Comparison of ENCODE assay signal across 9 mouse cellular contexts in genomic region chr4:124594933-124595332, GRCm38 (mm10). TPM values are rescaled to one million over a fixed set of nuclear protein-coding genes. Genes with fewer than 3 reads are reported as not detected.
DNase-seq lines count a peak whose midpoint lies in the region; ATAC-seq and TF ChIP-seq lines count a peak whose summit lies in the region.
"Had no signal": no experiment of that assay in that cellular context is flagged by ENCODE, and none has a peak within 500 bp of the region (broad histone marks: within the 10 kb centered on the region; RNA-seq: fewer than 3 reads in every experiment).

No protein-coding gene starts in this region.

- no peaks in the 10 kb centered on the region for H3K4me1 ChIP-seq in kidney, embryonic 16.5 days (ENCODE audit: insufficient read depth, low read length)
- peaks cover 38% of the 10 kb centered on the region for H3K4me1 ChIP-seq in forebrain, embryonic 16.5 days (replicated peaks; ENCODE audit: control insufficient read depth, insufficient read depth, low read length)
- H3K4me1 ChIP-seq in liver, embryonic 14.5 days (replicated peaks; ENCODE audit: control insufficient read depth in 2 of 2, insufficient read depth in 2 of 2, low read length in 1 of 2) = peaks cover 0 to 3% of the 10 kb centered on the region in 2 experiments; a peak in 2 of 4 replicates
- H3K4me1 ChIP-seq: heart, embryonic 15.5 days had no signal

- no peak for TF ChIP-seq EP300 in liver, embryonic 14.5 days (IDR thresholded peaks at IDR 0.05; ENCODE audit: low read depth)

- H3K9me3 ChIP-seq in kidney, embryonic 16.5 days (ENCODE audit: low read length) = no peaks in the 10 kb centered on the region
- no peaks in the 10 kb centered on the region for H3K9me3 ChIP-seq in forebrain, embryonic 16.5 days (ENCODE audit: control insufficient read depth, low read length)
- no peaks in the 10 kb centered on the region for H3K9me3 ChIP-seq in liver, embryonic 14.5 days (ENCODE audit: control insufficient read depth, low read length)
- H3K9me3 ChIP-seq: heart, embryonic 15.5 days had no signal

- H3K27ac ChIP-seq in kidney, embryonic 16.5 days (ENCODE audit: low read length) = no peak overlapping the region
- H3K27ac ChIP-seq in forebrain, embryonic 16.5 days (ENCODE audit: low read length) = peak overlapping the region; percentile 93
- H3K27ac ChIP-seq in liver, embryonic 14.5 days = no peak overlapping the region
- H3K27ac ChIP-seq: heart, embryonic 15.5 days had no signal

- no peak overlapping the region for H3K9ac ChIP-seq in kidney, embryonic 16.5 days (replicated peaks; ENCODE audit: low read length)
- no peak overlapping the region for H3K9ac ChIP-seq in forebrain, embryonic 16.5 days (replicated peaks; ENCODE audit: low read depth, low read length)
- no peak overlapping the region for H3K9ac ChIP-seq in liver, embryonic 14.5 days (replicated peaks)
- H3K9ac ChIP-seq: heart, embryonic 15.5 days had no signal

- H3K4me2 ChIP-seq in kidney, embryonic 16.5 days (replicated peaks; ENCODE audit: low read depth, low read length) = no peak overlapping the region; the same call in 1 of the 2 replicates
- H3K4me2 ChIP-seq in forebrain, embryonic 16.5 days (ENCODE audit: low read length) = peak overlapping the region; percentile 31
- H3K4me2 ChIP-seq in liver, embryonic 14.5 days (ENCODE audit: low read depth) = peak overlapping the region; percentile 1; the same call in 1 of the 2 replicates
- H3K4me2 ChIP-seq: heart, embryonic 15.5 days had no signal

- H3K27me3 ChIP-seq in kidney, embryonic 16.5 days (ENCODE audit: insufficient read depth, low read length) = peaks cover 5% of the 10 kb centered on the region; the same call in 1 of the 2 replicates
- H3K27me3 ChIP-seq in forebrain, embryonic 16.5 days (replicated peaks; ENCODE audit: control insufficient read depth, insufficient read depth, low read length) = no peaks in the 10 kb centered on the region
- H3K27me3 ChIP-seq in liver, embryonic 14.5 days (ENCODE audit: control insufficient read depth, insufficient read depth, low read length) = peaks cover 3% of the 10 kb centered on the region

- no peak for TF ChIP-seq CTCF in liver, embryonic 14.5 days (IDR thresholded peaks at IDR 0.05; ENCODE audit: low read depth)

- no peak overlapping the region for H3K4me3 ChIP-seq in kidney, embryonic 16.5 days (ENCODE audit: low read length)
- no peak overlapping the region for H3K4me3 ChIP-seq in forebrain, embryonic 16.5 days (replicated peaks; ENCODE audit: low read length)
- no peak overlapping the region for H3K4me3 ChIP-seq in liver, embryonic 14.5 days (ENCODE audit: insufficient read depth in 1 of 2, low read depth in 2 of 2, low read length in 2 of 2)
- H3K4me3 ChIP-seq: heart, embryonic 15.5 days had no signal

- no peak for ATAC-seq in kidney, embryonic 16.5 days (ENCODE audit: low FRiP score, low TSS enrichment)
- peak; percentile 84 for ATAC-seq in forebrain, embryonic 16.5 days
- no peak for ATAC-seq in liver, embryonic 14.5 days (ENCODE audit: insufficient read depth)

- H3K36me3 ChIP-seq in kidney, embryonic 16.5 days (ENCODE audit: insufficient read depth, low read length) = no peaks in the 10 kb centered on the region
- H3K36me3 ChIP-seq in forebrain, embryonic 16.5 days (ENCODE audit: control insufficient read depth, insufficient read depth) = no peaks in the 10 kb centered on the region
- no peaks in the 10 kb centered on the region for H3K36me3 ChIP-seq in liver, embryonic 14.5 days (replicated peaks; ENCODE audit: control insufficient read depth, insufficient read depth, low read depth)
- H3K36me3 ChIP-seq: heart, embryonic 15.5 days had no signal

- 32% methylated on average over 13 of the region's 13 CpGs for WGBS in kidney, embryonic 16.5 days
- WGBS in forebrain, embryonic 16.5 days = 5% methylated on average over 13 of the region's 13 CpGs
- WGBS in liver, embryonic 14.5 days (ENCODE audit: insufficient replicate concordance) = 26% methylated on average over 13 of the region's 13 CpGs

- DNase-seq in kidney, adult 11 months = peak; percentile 24
- DNase-seq in brain, adult 2 months (ENCODE audit: low read depth, low spot score) = peak; percentile 92
- DNase-seq in kidney, postnatal 14 days = peak; percentile 14
- no peak for DNase-seq in liver, embryonic 14.5 days (ENCODE audit: low read depth in 3 of 3, low spot score in 3 of 3)
- no peak for DNase-seq in embryo, embryonic 10 days (ENCODE audit: low spot score)
- DNase-seq in embryo, embryonic 11 days = no peak

RNA-seq across cellular contexts. Expression of gene 3100002H09Rik, which starts 15.7 kb away (rescaled TPM):
- polyA plus RNA-seq in kidney, embryonic 16.5 days (2015; fragmentation: Nextera tagmentation; extraction: Ambion mirVana) = 0.19 TPM in 1 of 2 replicates, not detected in the other
- polyA plus RNA-seq in forebrain, embryonic 16.5 days (2015; fragmentation: Nextera tagmentation; extraction: Ambion mirVana) = 1.1 and 1.7 TPM in 2 replicates
- polyA plus RNA-seq in liver, embryonic 14.5 days (2012; rRNA removed) = not detected in 2 replicates
- polyA plus RNA-seq in liver, embryonic 14.5 days (2014; fragmentation: Nextera tagmentation; extraction: Ambion mirVana) = not detected in 2 replicates

Comparison
In these comparisons a context has a peak if more than half of its experiments do, and no peak if none do; other contexts are left out.
1. DNase-seq: peak in kidney, adult 11 months (single experiment), brain, adult 2 months (single experiment) and kidney, postnatal 14 days (single experiment); none in liver, embryonic 14.5 days (0 of 3), embryo, embryonic 10 days (single experiment) and embryo, embryonic 11 days (single experiment).